Mouse (Mus musculus): ENCODE measurements around the gene Nacc2.

DNA sequence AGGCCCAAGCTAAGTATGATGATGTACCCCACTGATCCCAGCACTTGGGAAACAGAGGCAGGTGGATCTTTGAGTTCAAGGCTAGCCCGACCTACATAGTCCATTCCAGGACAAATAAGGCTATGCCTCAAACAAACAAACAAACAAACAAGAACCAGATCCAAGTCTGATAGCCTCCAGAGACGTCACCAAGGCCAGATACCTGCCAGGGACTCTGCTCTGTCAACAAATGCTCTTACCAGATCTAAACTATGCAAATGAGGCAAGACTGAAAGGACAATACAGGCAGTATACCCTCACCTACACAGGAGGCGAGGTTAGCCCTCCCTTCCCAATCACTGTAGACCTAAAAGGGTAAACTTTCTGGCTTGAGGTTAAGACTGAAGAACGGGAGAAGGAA lies 22.7 kb downstream of the Nacc2 start:
- TF ChIP-seq POLR2A (IDR thresholded peaks at IDR 0.05; ENCODE audit: borderline replicate concordance, insufficient read depth, low read length) = no peak
- no peak for TF ChIP-seq CTCF (IDR thresholded peaks at IDR 0.05; ENCODE audit: borderline replicate concordance, insufficient read depth, low read depth, low read length)
